Mouse (Mus musculus) adrenal gland, postnatal 10 days (tissue): ENCODE data around the gene Grip1. TPM values are rescaled to one million over a fixed set of nuclear protein-coding genes. Genes with fewer than 3 reads are reported as not detected.

ENCODE experiments used
- DNase-seq: peaks from one replicate; pipeline ENCODE4 v3.0.0; 2021; ENCODE audit warnings: mixed read lengths
- total RNA-seq, 2 experiments: library from RNA; stranded (reverse); gene quantifications; 2 replicates each; pipeline ENCODE4 v1.2.3; 2021

Gene Grip1
- total RNA-seq, 2 experiments from 2014 or later = 1.5 to 1.7 TPM

- DNase-seq = no peak
Observed at GRCm38 (mm10) chr10:119839645-119840044, 386.0 kb downstream of the Grip1 start.

GRCm38 (mm10) chr10:119842004-119842403 is 388.4 kb downstream of the Grip1 start:
- DNase-seq = no peak

- no peak for DNase-seq
Observed at GRCm38 (mm10) chr10:119845705-119846410, 392.2 kb downstream of the Grip1 start.

- DNase-seq = no peak
Observed at GRCm38 (mm10) chr10:119851594-119851993, 398.0 kb downstream of the Grip1 start.

- no peak for DNase-seq
Observed at GRCm38 (mm10) chr10:119852582-119853135, 399.0 kb downstream of the Grip1 start.

- no peak for DNase-seq
Observed at GRCm38 (mm10) chr10:119867726-119868125, 414.1 kb downstream of the Grip1 start.

GRCm38 (mm10) chr10:119868995-119869579 is 415.5 kb downstream of the Grip1 start:
- no peak for DNase-seq

- DNase-seq = no peak
Observed at GRCm38 (mm10) chr10:119876721-119877120, 423.1 kb downstream of the Grip1 start.

- no peak for DNase-seq
Observed at GRCm38 (mm10) chr10:119878331-119878730, 424.7 kb downstream of the Grip1 start.

GRCm38 (mm10) chr10:119884591-119884990 is 431.0 kb downstream of the Grip1 start:
- DNase-seq = no peak

- no peak for DNase-seq
Observed at GRCm38 (mm10) chr10:119885563-119885962, 431.9 kb downstream of the Grip1 start.

GRCm38 (mm10) chr10:119886681-119887080 is 433.1 kb downstream of the Grip1 start:
- DNase-seq = no peak

GRCm38 (mm10) chr10:119902754-119903153 is 449.1 kb downstream of the Grip1 start:
- DNase-seq = no peak

GRCm38 (mm10) chr10:119906869-119907268 is 453.2 kb downstream of the Grip1 start:
- no peak for DNase-seq

GRCm38 (mm10) chr10:119917995-119918394 is 464.4 kb downstream of the Grip1 start:
- DNase-seq = no peak

GRCm38 (mm10) chr10:119927963-119928362 is 474.3 kb downstream of the Grip1 start:
- no peak for DNase-seq

GRCm38 (mm10) chr10:119928921-119929320 is 475.3 kb downstream of the Grip1 start:
- no peak for DNase-seq

- no peak for DNase-seq
Observed at GRCm38 (mm10) chr10:119932794-119933193, 479.2 kb downstream of the Grip1 start.

- DNase-seq = no peak
Observed at GRCm38 (mm10) chr10:119933362-119933761, 479.7 kb downstream of the Grip1 start.

- no peak for DNase-seq
Observed at GRCm38 (mm10) chr10:119935231-119935630, 481.6 kb downstream of the Grip1 start.

- DNase-seq = no peak
Observed at GRCm38 (mm10) chr10:119937481-119937880, 483.9 kb downstream of the Grip1 start.

GRCm38 (mm10) chr10:119943906-119944305 is 490.3 kb downstream of the Grip1 start:
- DNase-seq = no peak

- DNase-seq = no peak
Observed at GRCm38 (mm10) chr10:119951460-119951859, 497.8 kb downstream of the Grip1 start.
